Mouse (Mus musculus) Patski (cell line): Measurements from ENCODE around the gene Arhgef26. TPM values are rescaled to one million over a fixed set of nuclear protein-coding genes. Genes with fewer than 3 reads are reported as not detected.

Experiments used
- ATAC-seq: fragments of 100-300 bp; one replicate; pipeline ENCODE4 v1.8.0; 2021
- CTCF ChIA-PET: fragments of 350-600 bp; sonication (Branson Sonifier 250); formaldehyde crosslinking; loops from one replicate; lab custom pipeline; 2022; ENCODE audit warnings: inconsistent platforms; lab: Charles Lee
- POLR2A ChIA-PET: fragments of 350-600 bp; sonication (Branson Sonifier 250); formaldehyde crosslinking; loops from one replicate; lab custom pipeline; 2022; ENCODE audit warnings: antibody characterized with exemption, inconsistent platforms; lab: Charles Lee
- DNase-seq: peaks from one replicate; pipeline ENCODE4 v3.0.0-alpha.2; 2011; ENCODE audit warnings: low read depth, low spot score
- H3K27me3 ChIP-seq: fragments of 371-371 bp; one replicate; pipeline ENCODE4 v1.5.1; 2021
- CTCF ChIP-seq: fragments of 100-300 bp; IDR thresholded peaks from one replicate; pipeline ENCODE4 v1.5.1; 2021
- in situ Hi-C: fragments of 300-500 bp; cut with MboI; formaldehyde crosslinking; loops from 3 replicates; pipeline ENCODE4 v1.11.1; 2018; ENCODE audit warnings: low pct_unique_long_range_greater_than_20kb, mixed read lengths
- polyA plus RNA-seq: library from polyadenylated mRNA; unstranded; gene quantifications from one replicate; pipeline ENCODE4 v1.2.3, GENCODE M21; 2021

Arhgef26 gene
- polyA plus RNA-seq, 1 experiment from 2014 or later: 0.03 TPM

- in situ Hi-C loops: no loop called here
- no peak for DNase-seq
- ChIA-PET POLR2A (no interaction called here), CTCF (interaction anchor here (1.1 kb wide), 1 partner anchor 24 kb away, joined by 3 read pairs; no protein-coding TSS in a partner anchor)
- peaks cover 4% of the 10 kb centered on the region for H3K27me3 ChIP-seq
- ATAC-seq: no peak
- no peak for TF ChIP-seq CTCF
These were observed 10.5 kb downstream of the Arhgef26 start for GRCm38 (mm10) chr3:62348514-62349217.

DNA sequence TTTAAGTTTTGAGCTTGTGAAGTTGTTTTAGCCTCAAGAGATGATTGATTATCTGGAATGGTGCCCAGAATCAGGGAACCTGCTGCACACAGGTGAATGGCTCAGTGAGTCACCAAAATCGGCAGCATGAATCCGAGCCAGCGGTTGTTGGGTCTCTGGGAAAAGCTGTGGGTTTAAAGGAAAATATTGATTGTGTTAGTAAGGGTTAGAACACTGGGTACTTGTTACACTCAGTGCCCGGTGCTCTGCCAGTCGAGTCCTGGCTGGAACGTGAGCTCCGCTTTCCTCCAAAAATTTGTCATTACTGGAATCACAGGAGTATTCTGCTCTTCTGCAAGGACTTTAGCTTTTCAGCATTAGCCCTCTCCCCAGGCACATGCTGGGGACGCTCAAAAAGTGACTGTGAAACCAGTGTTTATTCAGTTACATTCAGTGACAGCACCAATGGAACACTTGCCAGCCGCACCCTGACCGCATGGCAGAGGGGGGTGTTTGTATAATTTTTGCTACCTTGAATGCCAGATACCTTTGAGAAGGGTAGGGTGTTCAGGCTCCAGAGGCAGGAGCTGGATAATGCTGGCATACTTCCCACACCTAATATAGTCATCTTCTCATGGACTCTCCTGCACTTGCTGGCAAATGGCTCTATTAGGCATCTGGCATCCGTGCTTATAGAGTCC lies 11.2 kb downstream of the Arhgef26 start:
- H3K27me3 ChIP-seq: peaks cover 4% of the 10 kb centered on the region
- no peak for TF ChIP-seq CTCF
- no peak for DNase-seq
- ChIA-PET CTCF (no interaction called here), POLR2A (no interaction called here)
- ATAC-seq: no peak
- in situ Hi-C loops: no loop called here

- DNase-seq (no peak), ATAC-seq (no peak)
- peaks cover 4% of the 10 kb centered on the region for H3K27me3 ChIP-seq
- no peak for TF ChIP-seq CTCF
- ChIA-PET POLR2A (no interaction called here), CTCF (no interaction called here)
- in situ Hi-C loops: no loop called here
These were observed 13.9 kb downstream of the Arhgef26 start for GRCm38 (mm10) chr3:62352071-62352470.

- POLR2A ChIA-PET: no interaction called here
- no peak for TF ChIP-seq CTCF
These were observed 14.7 kb downstream of the Arhgef26 start for GRCm38 (mm10) chr3:62352876-62353275.

GRCm38 (mm10) chr3:62367882-62368281 lies 29.7 kb downstream of the Arhgef26 start:
- no peak for DNase-seq
- ATAC-seq: no peak
- ChIA-PET CTCF (no interaction called here), POLR2A (no interaction called here)
- TF ChIP-seq CTCF: no peak
- in situ Hi-C loops: no loop called here
- H3K27me3 ChIP-seq: peaks cover 20% of the 10 kb centered on the region

More at GRCm38 (mm10) chr3:62352876-62353275, 14.7 kb downstream of the Arhgef26 start:
- ATAC-seq: no peak
- peaks cover 4% of the 10 kb centered on the region for H3K27me3 ChIP-seq
- in situ Hi-C loops: no loop called here
- no peak for DNase-seq
- CTCF ChIA-PET: interaction anchor here (0.9 kb wide), 1 partner anchor 11 kb away, joined by 3 read pairs; no protein-coding TSS in a partner anchor

GRCm38 (mm10) chr3:62372841-62373240 lies 34.7 kb downstream of the Arhgef26 start:
- POLR2A ChIA-PET: no interaction called here
- ATAC-seq: no peak
- DNase-seq: no peak
- CTCF ChIA-PET: no interaction called here
- no peak for TF ChIP-seq CTCF
- in situ Hi-C loops: no loop called here
- H3K27me3 ChIP-seq: peaks cover 19% of the 10 kb centered on the region

GRCm38 (mm10) chr3:62374346-62374745 lies 36.2 kb downstream of the Arhgef26 start:
- in situ Hi-C loops: no loop called here
- ChIA-PET CTCF (interaction anchor here (1.0 kb wide), 1 partner anchor 111 kb away, joined by 3 read pairs; no protein-coding TSS in a partner anchor), POLR2A (no interaction called here)
- no peak for DNase-seq
- TF ChIP-seq CTCF: no peak
- peaks cover 18% of the 10 kb centered on the region for H3K27me3 ChIP-seq
- ATAC-seq: no peak

DNA sequence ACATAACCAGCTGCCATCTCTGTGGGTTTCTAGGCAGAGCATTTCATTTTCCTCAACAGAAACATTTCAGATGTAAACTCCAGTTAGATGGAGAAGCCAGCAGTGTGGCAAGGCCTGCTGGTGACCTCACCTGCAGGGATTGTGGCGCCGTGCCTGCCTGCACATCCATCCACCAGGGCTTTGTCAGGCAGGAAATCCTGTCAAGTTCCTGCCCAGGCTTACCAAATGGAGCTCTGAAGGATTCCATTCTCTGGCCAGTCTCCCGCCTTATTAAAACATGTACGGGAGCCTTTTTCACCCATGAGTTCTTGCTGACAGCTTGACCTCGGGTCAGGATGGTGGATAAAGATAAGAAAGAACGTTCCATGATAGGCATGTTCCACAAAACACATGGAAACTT lies 36.7 kb downstream of the Arhgef26 start:
- CTCF ChIA-PET: interaction anchor here (1.0 kb wide), 1 partner anchor 112 kb away, joined by 3 read pairs; no protein-coding TSS in a partner anchor
- in situ Hi-C loops: no loop called here
- no peak for TF ChIP-seq CTCF
- POLR2A ChIA-PET: no interaction called here
- DNase-seq (no peak), ATAC-seq (no peak)
- H3K27me3 ChIP-seq: peaks cover 18% of the 10 kb centered on the region

- in situ Hi-C loops: no loop called here
- CTCF ChIA-PET: no interaction called here
- no peak for DNase-seq
- ATAC-seq: no peak
- peaks cover 21% of the 10 kb centered on the region for H3K27me3 ChIP-seq
- POLR2A ChIA-PET: no interaction called here
- TF ChIP-seq CTCF: no peak
These were observed 38.6 kb downstream of the Arhgef26 start for GRCm38 (mm10) chr3:62376719-62377118.

- ATAC-seq (no peak), DNase-seq (no peak)
- H3K27me3 ChIP-seq: peaks cover 26% of the 10 kb centered on the region
- POLR2A ChIA-PET: no interaction called here
- in situ Hi-C loops: no loop called here
- no peak for TF ChIP-seq CTCF
- CTCF ChIA-PET: no interaction called here
These were observed 41.8 kb downstream of the Arhgef26 start for GRCm38 (mm10) chr3:62379946-62380345.

- CTCF ChIA-PET: no interaction called here
- TF ChIP-seq CTCF: no peak
- ATAC-seq (no peak), DNase-seq (no peak)
- H3K27me3 ChIP-seq: peaks cover 26% of the 10 kb centered on the region
- POLR2A ChIA-PET: no interaction called here
- in situ Hi-C loops: no loop called here
These were observed 42.3 kb downstream of the Arhgef26 start for GRCm38 (mm10) chr3:62380420-62380819.
